Mouse (Mus musculus): ENCODE data around the gene Lmnb2.

- TF ChIP-seq CTCF (IDR thresholded peaks at IDR 0.05; ENCODE audit: borderline replicate concordance, control insufficient read depth, extremely low read depth, insufficient read depth, low read length, poor library complexity), result no peak
- no peak for TF ChIP-seq POLR2A (IDR thresholded peaks at IDR 0.05; ENCODE audit: control insufficient read depth, extremely low read depth, insufficient read depth, low read length, poor library complexity)
Observed at GRCm38 (mm10) chr10:80874035-80874434, 44.0 kb downstream of the Lmnb2 start.

Measured in thymus, adult 2 months (tissue).